Mouse (Mus musculus): ENCODE data around the gene Acads. TPM values are rescaled to one million over a fixed set of nuclear protein-coding genes. Genes with fewer than 3 reads are reported as not detected.
"Not testable (repeated sequence)": the region's sequence is repeated elsewhere in the genome, so short reads cannot be mapped to it uniquely, and the experiment has no call there.

Acads gene
- polyA plus RNA-seq (2014; fragmentation: Nextera tagmentation; extraction: Ambion mirVana): 17.7 and 18.8 TPM in 2 replicates

DNA sequence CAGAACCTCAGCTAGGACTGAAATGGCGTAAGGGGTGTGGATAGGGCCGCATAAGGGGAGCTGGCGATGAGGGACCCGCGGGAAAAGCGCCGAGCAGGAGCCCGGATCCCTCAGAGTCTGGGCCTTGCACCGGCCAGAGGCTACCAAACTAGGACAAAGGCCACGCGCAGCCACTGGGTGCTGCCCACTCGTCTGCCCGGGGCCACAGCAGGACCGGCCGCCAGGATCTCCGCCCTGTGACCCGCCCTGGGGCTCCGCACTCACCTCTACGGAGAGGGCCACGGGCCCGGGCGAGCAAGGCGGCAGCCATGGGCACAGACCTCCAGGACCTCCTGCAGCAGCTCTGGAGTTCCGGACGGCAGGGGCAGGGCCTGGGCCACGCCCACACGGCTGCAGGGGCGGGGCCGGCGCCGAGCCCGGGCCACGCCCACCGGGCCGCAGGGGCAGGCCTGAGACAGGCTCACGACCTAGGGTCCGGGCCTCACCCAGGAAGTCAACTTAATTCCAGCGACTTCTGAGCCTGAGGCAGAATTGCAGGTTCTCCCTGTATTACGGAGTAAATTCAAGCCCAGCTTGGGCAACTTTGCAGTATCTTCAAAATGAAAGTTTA lies at the start of gene Acads:
Acads (minus strand) TSS at position 386 of the 610 bp plus-strand sequence.
- Histone ChIP-seq H3K36me3 (ENCODE audit: control insufficient read depth, insufficient read depth, low read length) (peaks cover 11% of the 10 kb centered on the region), H3K9ac (ENCODE audit: low read length) (peak within 1 kb of the TSS; percentile 75), H3K27ac (ENCODE audit: low read depth, low read length) (peak within 1 kb of the TSS; percentile 10; the same call in 1 of the 2 replicates), H3K4me1 (ENCODE audit: control insufficient read depth, insufficient read depth, low read length) (no peaks in the 10 kb centered on the region), H3K4me2 (ENCODE audit: low read length) (peak within 1 kb of the TSS; percentile 62), H3K27me3 (replicated peaks; ENCODE audit: control insufficient read depth, insufficient read depth, low read length) (no peaks in the 10 kb centered on the region), H3K9me3 (replicated peaks; ENCODE audit: control insufficient read depth, low read length) (no peaks in the 10 kb centered on the region), H3K4me3 (ENCODE audit: low read depth, low read length) (peak within 1 kb of the TSS; percentile 51)
- ATAC-seq: peak; percentile 89
- DNase-seq (ENCODE audit: low spot score): peak; percentile 64
- 1% methylated on average over 39 of the region's 39 CpGs for WGBS

- ATAC-seq (no peak), DNase-seq (ENCODE audit: low spot score) (no peak)
- H3K4me2 ChIP-seq (ENCODE audit: low read length): no peak overlapping the region
- no peak overlapping the region for H3K27ac ChIP-seq (ENCODE audit: low read depth, low read length)
- H3K4me1 ChIP-seq (ENCODE audit: control insufficient read depth, insufficient read depth, low read length): no peaks in the 10 kb centered on the region
- H3K9ac ChIP-seq (ENCODE audit: low read length): no peak overlapping the region
- 87% methylated on average over 6 of the region's 6 CpGs for WGBS
- H3K36me3 ChIP-seq (ENCODE audit: control insufficient read depth, insufficient read depth, low read length): no peaks in the 10 kb centered on the region
- H3K4me3 ChIP-seq (ENCODE audit: low read depth, low read length): no peak overlapping the region
- H3K27me3 ChIP-seq (replicated peaks; ENCODE audit: control insufficient read depth, insufficient read depth, low read length): no peaks in the 10 kb centered on the region
- no peaks in the 10 kb centered on the region for H3K9me3 ChIP-seq (replicated peaks; ENCODE audit: control insufficient read depth, low read length)
Measured at GRCm38 (mm10) chr5:115167396-115167795, 48.2 kb upstream of the Acads start.

GRCm38 (mm10) chr5:115166815-115167194 lies 47.7 kb upstream of the Acads start:
- Histone ChIP-seq H3K27me3 (replicated peaks; ENCODE audit: control insufficient read depth, insufficient read depth, low read length) (no peaks in the 10 kb centered on the region), H3K27ac (ENCODE audit: low read depth, low read length) (no peak overlapping the region), H3K4me1 (ENCODE audit: control insufficient read depth, insufficient read depth, low read length) (no peaks in the 10 kb centered on the region), H3K36me3 (ENCODE audit: control insufficient read depth, insufficient read depth, low read length) (no peaks in the 10 kb centered on the region), H3K4me2 (ENCODE audit: low read length) (no peak overlapping the region), H3K4me3 (ENCODE audit: low read depth, low read length) (no peak overlapping the region), H3K9ac (ENCODE audit: low read length) (no peak overlapping the region), H3K9me3 (replicated peaks; ENCODE audit: control insufficient read depth, low read length) (no peaks in the 10 kb centered on the region)
- ATAC-seq (no peak), DNase-seq (ENCODE audit: low spot score) (no peak)
- WGBS: 83% methylated on average over 7 of the region's 7 CpGs

DNA sequence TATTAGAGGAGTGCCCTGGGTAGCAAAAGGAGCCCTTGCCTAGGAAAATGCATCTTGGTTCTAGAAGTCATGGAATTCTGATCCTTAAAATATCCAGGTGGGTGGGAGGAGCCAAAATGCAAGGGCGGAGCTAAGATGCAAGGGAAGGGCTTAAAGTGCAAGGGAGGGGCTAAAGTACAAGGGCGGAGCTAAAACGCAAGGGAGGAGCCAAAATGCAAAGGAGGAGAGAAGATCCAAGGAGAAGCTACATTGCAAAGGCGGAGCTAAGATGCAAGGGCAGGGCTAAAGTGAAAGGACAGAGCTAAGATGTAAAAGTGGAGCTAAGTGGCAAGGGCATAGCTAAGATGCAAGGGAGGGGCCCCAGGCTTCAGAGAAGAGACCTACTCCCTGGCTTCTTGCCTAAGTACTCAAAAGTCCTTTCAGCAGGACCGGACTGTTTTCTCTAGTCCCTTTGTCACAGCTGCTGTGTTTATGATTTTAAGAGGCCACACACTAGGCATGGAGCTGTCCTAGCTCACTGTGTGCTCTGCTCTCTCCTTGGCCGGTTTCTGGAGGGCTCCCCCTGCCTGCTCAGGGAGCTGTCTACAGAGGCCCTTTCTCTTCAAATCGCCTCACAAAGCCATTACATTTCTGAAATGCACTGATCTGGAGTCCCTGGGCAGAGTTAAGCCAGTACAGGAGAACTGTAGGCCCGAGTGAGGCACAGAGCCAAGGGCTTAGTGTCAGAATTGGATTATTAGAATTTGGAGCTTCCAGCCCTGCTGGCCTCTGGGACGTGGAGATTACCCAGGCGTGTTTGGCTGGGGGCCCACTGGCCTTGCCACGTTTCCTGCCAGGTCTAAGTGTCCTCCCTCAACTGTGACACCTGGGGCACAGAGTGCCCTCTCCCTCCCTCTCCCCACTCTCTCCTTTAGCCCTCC lies 47.0 kb upstream of the Acads start:
- Histone ChIP-seq H3K27me3 (replicated peaks; ENCODE audit: control insufficient read depth, insufficient read depth, low read length) (no peaks in the 10 kb centered on the region), H3K27ac (ENCODE audit: low read depth, low read length) (no peak overlapping the region), H3K36me3 (ENCODE audit: control insufficient read depth, insufficient read depth, low read length) (no peaks in the 10 kb centered on the region), H3K4me1 (ENCODE audit: control insufficient read depth, insufficient read depth, low read length) (no peaks in the 10 kb centered on the region), H3K4me2 (ENCODE audit: low read length) (no peak overlapping the region), H3K9ac (ENCODE audit: low read length) (no peak overlapping the region), H3K9me3 (replicated peaks; ENCODE audit: control insufficient read depth, low read length) (no peaks in the 10 kb centered on the region), H3K4me3 (ENCODE audit: low read depth, low read length) (no peak overlapping the region)
- WGBS: 54% methylated on average over 11 of the region's 11 CpGs
- ATAC-seq (no peak), DNase-seq (ENCODE audit: low spot score) (no peak)

DNA sequence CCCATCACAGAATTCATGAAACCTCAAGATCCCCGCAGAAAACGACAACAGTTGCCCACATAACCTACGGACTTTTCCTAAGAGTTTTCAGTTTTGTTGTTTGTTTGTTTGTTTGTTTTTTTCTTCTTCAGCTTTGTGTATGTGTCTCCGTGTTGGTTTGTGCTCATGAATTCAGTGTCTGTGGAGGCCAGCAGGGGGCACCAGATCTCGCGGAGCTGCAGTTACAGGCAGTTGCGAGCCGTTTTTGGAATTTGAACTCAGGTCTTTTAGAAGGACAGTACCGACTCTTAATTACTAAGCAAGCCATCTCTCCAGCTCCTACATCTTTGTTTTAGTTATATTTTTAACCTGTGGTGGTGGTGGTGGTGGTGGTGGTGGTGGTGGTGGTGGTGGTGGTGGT lies 46.2 kb upstream of the Acads start:
- H3K27me3 ChIP-seq (replicated peaks; ENCODE audit: control insufficient read depth, insufficient read depth, low read length): no peaks in the 10 kb centered on the region
- no peaks in the 10 kb centered on the region for H3K4me1 ChIP-seq (ENCODE audit: control insufficient read depth, insufficient read depth, low read length)
- no peak for ATAC-seq
- H3K9ac ChIP-seq (ENCODE audit: low read length): no peak overlapping the region
- DNase-seq (ENCODE audit: low spot score): no peak
- WGBS: 60% methylated on average over 9 of the region's 9 CpGs
- H3K4me2 ChIP-seq (ENCODE audit: low read length): no peak overlapping the region
- no peak overlapping the region for H3K4me3 ChIP-seq (ENCODE audit: low read depth, low read length)
- no peak overlapping the region for H3K27ac ChIP-seq (ENCODE audit: low read depth, low read length)
- H3K9me3 ChIP-seq (replicated peaks; ENCODE audit: control insufficient read depth, low read length): no peaks in the 10 kb centered on the region
- no peaks in the 10 kb centered on the region for H3K36me3 ChIP-seq (ENCODE audit: control insufficient read depth, insufficient read depth, low read length)

DNA sequence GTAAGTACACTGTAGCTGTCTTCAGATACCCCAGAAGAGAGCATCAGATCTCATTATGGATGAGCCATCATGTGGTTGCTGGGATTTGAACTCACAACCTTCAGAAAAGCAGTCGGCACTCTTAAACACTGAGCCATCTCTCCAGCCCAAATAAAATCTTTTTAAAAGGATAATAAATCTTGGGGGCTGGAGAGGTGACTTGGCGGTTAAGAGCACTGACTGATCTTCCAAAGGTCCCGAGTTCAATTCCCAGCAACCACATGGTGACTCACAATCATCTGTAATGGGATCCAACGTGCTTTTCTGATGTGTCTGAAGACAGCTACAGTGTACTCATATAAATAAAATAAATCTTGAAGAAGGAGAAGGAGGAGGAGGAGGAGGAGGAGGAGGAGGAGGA lies 45.3 kb upstream of the Acads start:
- H3K27me3 ChIP-seq (replicated peaks; ENCODE audit: control insufficient read depth, insufficient read depth, low read length); H3K9ac ChIP-seq (ENCODE audit: low read length); H3K4me3 ChIP-seq (ENCODE audit: low read depth, low read length); H3K4me1 ChIP-seq (ENCODE audit: control insufficient read depth, insufficient read depth, low read length); DNase-seq (ENCODE audit: low spot score); H3K9me3 ChIP-seq (replicated peaks; ENCODE audit: control insufficient read depth, low read length); H3K36me3 ChIP-seq (ENCODE audit: control insufficient read depth, insufficient read depth, low read length); ATAC-seq; H3K4me2 ChIP-seq (ENCODE audit: low read length); H3K27ac ChIP-seq (ENCODE audit: low read depth, low read length): not testable (repeated sequence)
- WGBS: 80% methylated on average over 4 of the region's 4 CpGs

DNA sequence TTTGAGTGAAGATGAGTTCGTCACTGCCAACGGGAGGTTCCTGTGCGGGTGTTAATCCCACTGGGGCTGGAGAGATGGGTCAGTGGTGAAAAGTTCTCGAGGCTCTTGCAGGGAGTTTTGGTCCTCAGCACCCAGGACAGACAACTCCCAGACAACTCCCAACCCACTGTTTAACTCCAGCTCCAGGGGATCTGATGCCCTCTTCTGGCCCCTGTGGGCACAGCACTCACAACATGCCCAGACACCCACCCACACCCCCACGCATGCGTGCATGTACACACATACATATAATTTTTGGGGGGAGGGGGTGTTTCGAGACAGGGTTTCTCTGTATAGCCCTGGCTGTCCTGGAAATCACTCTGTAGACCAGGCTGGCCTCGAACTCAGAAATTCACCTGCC lies 44.4 kb upstream of the Acads start:
- no peak for DNase-seq (ENCODE audit: low spot score)
- WGBS: 42% methylated on average over 8 of the region's 8 CpGs
- H3K4me2 ChIP-seq (ENCODE audit: low read length): no peak overlapping the region
- H3K27me3 ChIP-seq (replicated peaks; ENCODE audit: control insufficient read depth, insufficient read depth, low read length): no peaks in the 10 kb centered on the region
- no peak overlapping the region for H3K9ac ChIP-seq (ENCODE audit: low read length)
- H3K4me3 ChIP-seq (ENCODE audit: low read depth, low read length): no peak overlapping the region
- no peak overlapping the region for H3K27ac ChIP-seq (ENCODE audit: low read depth, low read length)
- H3K9me3 ChIP-seq (replicated peaks; ENCODE audit: control insufficient read depth, low read length): no peaks in the 10 kb centered on the region
- H3K4me1 ChIP-seq (ENCODE audit: control insufficient read depth, insufficient read depth, low read length): peaks cover 5% of the 10 kb centered on the region; the same call in 1 of the 2 replicates
- ATAC-seq: no peak
- no peaks in the 10 kb centered on the region for H3K36me3 ChIP-seq (ENCODE audit: control insufficient read depth, insufficient read depth, low read length)

DNA sequence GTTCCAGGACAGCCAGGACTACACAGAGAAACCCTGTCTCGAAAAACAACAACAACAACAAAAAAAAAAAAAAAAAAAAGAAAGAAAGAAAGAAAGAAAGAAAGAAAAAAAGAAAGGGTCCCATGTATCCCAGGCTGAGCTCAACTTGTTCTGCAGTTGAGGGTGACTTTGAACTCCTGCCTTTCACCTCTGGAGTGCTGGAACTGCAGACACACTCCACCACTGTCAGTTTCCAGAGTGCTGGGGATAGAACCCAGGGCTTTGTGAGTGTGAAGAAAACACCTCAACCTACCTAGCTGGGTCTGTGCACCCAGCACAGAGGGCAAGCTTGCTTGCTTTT lies 42.8 kb upstream of the Acads start:
- not testable (repeated sequence) for ATAC-seq; H3K4me1 ChIP-seq (ENCODE audit: control insufficient read depth, insufficient read depth, low read length); H3K27me3 ChIP-seq (replicated peaks; ENCODE audit: control insufficient read depth, insufficient read depth, low read length); H3K9ac ChIP-seq (ENCODE audit: low read length); H3K4me2 ChIP-seq (ENCODE audit: low read length); H3K4me3 ChIP-seq (ENCODE audit: low read depth, low read length); DNase-seq (ENCODE audit: low spot score); H3K9me3 ChIP-seq (replicated peaks; ENCODE audit: control insufficient read depth, low read length); H3K36me3 ChIP-seq (ENCODE audit: control insufficient read depth, insufficient read depth, low read length); H3K27ac ChIP-seq (ENCODE audit: low read depth, low read length)
- WGBS: 80% methylated on average over 1 of the region's 1 CpGs

All from forebrain, embryonic 14.5 days (tissue).